Mouse (Mus musculus) liver, embryonic 15.5 days (tissue): ENCODE results near the gene Serpinb9b. TPM values are rescaled to one million over a fixed set of nuclear protein-coding genes. Genes with fewer than 3 reads are reported as not detected.
"Not testable (repeated sequence)": the region's sequence is repeated elsewhere in the genome, so short reads cannot be mapped to it uniquely, and the experiment has no call there.

Experiments
- ATAC-seq: fragments of 200-750 bp; cut with Nextera tagmentation; 2 replicates; pipeline ENCODE4 v1.8.0; 2017; ENCODE audit warnings: moderate number of reproducible peaks, mild to moderate bottlenecking, moderate library complexity; ENCODE audit not compliant: insufficient read depth
- H3K27ac ChIP-seq: fragments of 300-500 bp; sonication (generic); replicated peaks from 2 replicates; pipeline ENCODE4 v1.5.1; 2015; ENCODE audit warnings: mild to moderate bottlenecking, inconsistent platforms
- H3K27me3 ChIP-seq: fragments of 300-500 bp; sonication (generic); 2 replicates; pipeline ENCODE4 v1.6.1; 2015; ENCODE audit warnings: mild to moderate bottlenecking, inconsistent platforms
- H3K36me3 ChIP-seq: fragments of 300-500 bp; sonication (generic); replicated peaks from 2 replicates; pipeline ENCODE4 v1.6.1; 2015; ENCODE audit warnings: moderate library complexity, mild to moderate bottlenecking, inconsistent platforms
- H3K4me1 ChIP-seq: fragments of 300-500 bp; sonication (generic); replicated peaks from 2 replicates; pipeline ENCODE4 v1.6.1; 2015; ENCODE audit warnings: inconsistent platforms
- H3K4me2 ChIP-seq: fragments of 300-500 bp; sonication (generic); 2 replicates; pipeline ENCODE4 v1.6.1; 2015; ENCODE audit warnings: moderate library complexity, mild to moderate bottlenecking, inconsistent platforms
- H3K4me3 ChIP-seq: fragments of 300-500 bp; sonication (generic); replicated peaks from 2 replicates; pipeline ENCODE4 v1.5.1; 2015; ENCODE audit warnings: mild to moderate bottlenecking, inconsistent platforms
- H3K9ac ChIP-seq: fragments of 300-500 bp; sonication (generic); 2 replicates; pipeline ENCODE4 v1.6.1; 2015; ENCODE audit warnings: moderate library complexity, mild to moderate bottlenecking, inconsistent platforms
- H3K9me3 ChIP-seq: fragments of 300-500 bp; sonication (generic); replicated peaks from 2 replicates; pipeline ENCODE4 v1.6.1; 2016; ENCODE audit warnings: inconsistent platforms
- WGBS: fragments of 180-500 bp; shearing (Covaris S2); methylation state at CpG from one replicate; pipeline ENCODE4 v1.1.7; 2015; ENCODE audit warnings: mixed read lengths; ENCODE audit not compliant: insufficient replicate concordance; 5-methylcytosine and 5-hydroxymethylcytosine counted together
- polyA plus RNA-seq: library from polyadenylated mRNA; unstranded; fragments of >200 nt; fragmentation: Nextera tagmentation; extraction: Ambion mirVana; gene quantifications from 2 replicates; pipeline ENCODE4 v1.2.1, GENCODE M21; 2015

The Serpinb9b gene
- polyA plus RNA-seq, 1 experiment from 2014 or later: not detected

DNA sequence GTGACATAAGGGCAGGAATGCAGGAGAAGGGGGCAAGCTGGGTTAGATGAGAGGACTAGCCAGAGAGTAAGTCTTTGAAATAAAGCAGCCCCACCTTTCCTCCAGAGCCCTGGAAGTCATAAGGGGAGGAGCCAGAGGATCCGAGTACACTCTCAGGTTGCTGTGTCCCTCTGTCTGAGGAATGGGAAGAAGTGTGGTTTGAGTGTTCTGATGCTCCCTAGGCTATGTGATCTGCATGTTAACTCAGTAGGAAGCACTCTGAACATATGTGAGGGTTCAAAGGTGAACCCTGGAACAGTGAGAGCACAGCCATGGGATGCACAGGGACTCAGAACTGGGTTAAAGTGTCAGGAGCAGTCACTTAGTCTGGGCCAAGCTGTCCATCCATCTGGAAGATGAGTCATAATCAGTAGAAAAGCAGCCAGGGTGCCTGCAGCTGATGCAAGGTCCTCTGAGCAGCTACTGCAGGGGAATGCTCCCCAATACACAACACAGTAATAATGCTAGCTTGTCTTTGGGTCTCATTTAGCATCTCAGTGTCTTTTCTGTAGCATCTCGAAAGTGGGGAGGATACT is 21.6 kb upstream of the Serpinb9b start:
- Histone ChIP-seq H3K9ac (no peak overlapping the region), H3K4me1 (peaks cover 32% of the 10 kb centered on the region), H3K9me3 (no peaks in the 10 kb centered on the region), H3K4me3 (no peak overlapping the region), H3K4me2 (peak overlapping the region; percentile 87; the same call in 1 of the 2 replicates), H3K36me3 (no peaks in the 10 kb centered on the region), H3K27me3 (no peaks in the 10 kb centered on the region), H3K27ac (peak overlapping the region; percentile 91)
- ATAC-seq: no peak
- WGBS: 58% methylated on average over 2 of the region's 2 CpGs

DNA sequence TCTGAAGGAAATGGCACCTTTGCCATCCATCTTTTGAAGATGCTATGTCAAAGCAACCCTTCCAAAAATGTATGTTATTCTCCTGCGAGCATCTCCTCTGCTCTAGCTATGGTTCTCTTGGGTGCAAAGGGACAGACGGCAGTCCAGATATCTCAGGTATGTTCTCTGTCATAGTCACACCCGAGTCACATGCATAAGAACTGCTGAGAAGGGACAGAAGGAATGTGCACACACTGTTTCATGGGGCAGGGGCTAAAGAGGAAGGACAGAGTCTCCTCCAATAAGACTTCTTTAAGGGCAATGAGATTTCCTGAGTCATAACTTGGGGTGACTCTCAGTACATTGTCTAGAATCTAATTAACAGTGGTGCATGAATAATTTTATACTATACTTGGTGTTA is 20.7 kb upstream of the Serpinb9b start:
- H3K27me3 ChIP-seq: no peaks in the 10 kb centered on the region
- peaks cover 32% of the 10 kb centered on the region for H3K4me1 ChIP-seq
- no peak overlapping the region for H3K4me3 ChIP-seq
- no peak overlapping the region for H3K4me2 ChIP-seq
- no peaks in the 10 kb centered on the region for H3K9me3 ChIP-seq
- 72% methylated on average over 3 of the region's 3 CpGs for WGBS
- ATAC-seq: no peak
- no peak overlapping the region for H3K27ac ChIP-seq
- H3K36me3 ChIP-seq: no peaks in the 10 kb centered on the region
- no peak overlapping the region for H3K9ac ChIP-seq

DNA sequence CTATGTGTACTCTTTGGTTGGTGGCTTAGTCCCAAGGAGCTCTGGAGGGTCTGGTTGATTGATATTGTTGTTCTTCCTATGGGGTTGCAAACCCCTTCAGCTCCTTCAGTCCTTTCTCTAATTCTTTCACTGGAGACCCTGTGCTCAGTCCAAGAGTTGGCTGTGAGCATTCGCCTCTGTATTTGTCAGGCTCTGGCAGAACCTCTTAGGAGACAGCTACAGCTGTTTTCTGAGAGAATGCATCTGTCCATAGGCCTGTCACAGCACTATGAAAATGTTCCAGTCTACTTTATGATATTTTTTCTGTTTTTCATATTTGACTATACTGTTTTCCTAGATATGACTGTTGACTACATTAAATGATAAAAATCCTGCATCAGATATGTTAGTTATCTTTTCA is 14.8 kb upstream of the Serpinb9b start:
- Histone ChIP-seq H3K9ac (no peak overlapping the region), H3K36me3 (no peaks in the 10 kb centered on the region)
- WGBS: 69% methylated on average over 1 of the region's 1 CpGs

DNA sequence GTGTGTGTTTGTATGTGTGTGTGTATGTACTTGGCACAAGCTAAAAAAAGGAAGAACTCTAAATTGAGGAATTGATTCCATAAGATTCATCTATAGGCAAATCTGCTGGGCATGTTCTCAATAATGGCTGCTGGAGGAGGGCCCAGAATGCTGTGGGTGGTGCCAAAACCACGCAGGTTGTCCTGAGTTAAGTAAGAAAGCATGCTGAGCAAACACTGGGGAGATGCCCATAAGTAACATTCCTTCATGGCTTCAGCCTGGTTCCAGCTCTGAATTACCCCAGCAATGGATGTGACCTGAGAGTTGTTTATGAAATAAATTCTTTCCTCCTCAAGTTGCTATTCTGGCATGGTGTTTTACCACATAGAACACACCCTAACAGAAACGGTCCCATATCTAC is 13.9 kb upstream of the Serpinb9b start:
- H3K4me3 ChIP-seq: no peak overlapping the region
- H3K9me3 ChIP-seq: no peaks in the 10 kb centered on the region
- no peak overlapping the region for H3K27ac ChIP-seq
- 53% methylated on average over 2 of the region's 2 CpGs for WGBS
- H3K4me1 ChIP-seq: no peaks in the 10 kb centered on the region
- no peaks in the 10 kb centered on the region for H3K36me3 ChIP-seq
- H3K4me2 ChIP-seq: no peak overlapping the region
- H3K27me3 ChIP-seq: no peaks in the 10 kb centered on the region
- ATAC-seq: no peak
- no peak overlapping the region for H3K9ac ChIP-seq

More for the DNA sequence above, 14.8 kb upstream of the Serpinb9b start:
- no peak for ATAC-seq
- no peaks in the 10 kb centered on the region for H3K4me1 ChIP-seq
- no peak overlapping the region for H3K4me3 ChIP-seq
- H3K4me2 ChIP-seq: no peak overlapping the region
- H3K9me3 ChIP-seq: no peaks in the 10 kb centered on the region
- no peaks in the 10 kb centered on the region for H3K27me3 ChIP-seq
- H3K27ac ChIP-seq: no peak overlapping the region

DNA sequence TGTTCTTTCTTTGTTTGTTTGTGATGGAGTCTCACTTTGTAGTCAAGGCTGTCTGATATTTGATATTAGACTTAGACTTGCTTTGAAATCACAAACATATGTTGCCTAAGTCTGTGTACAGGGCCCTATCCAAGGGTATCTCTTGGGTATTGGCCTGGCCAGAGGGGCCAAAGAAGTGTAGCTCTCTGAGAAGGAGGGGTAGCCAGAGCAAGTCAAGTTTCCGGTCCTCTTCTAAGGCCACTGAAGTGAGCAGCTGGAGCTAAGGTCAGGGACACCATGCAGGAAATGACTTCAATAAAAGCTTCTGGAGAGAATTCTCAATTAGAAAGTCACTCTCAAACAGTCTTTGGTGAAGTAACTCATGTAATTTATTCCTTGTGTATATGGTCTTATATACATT is 4.8 kb upstream of the Serpinb9b start:
- WGBS: 88% methylated on average over 1 of the region's 1 CpGs
- H3K27me3 ChIP-seq: no peaks in the 10 kb centered on the region
- H3K4me3 ChIP-seq: no peak overlapping the region
- no peak for ATAC-seq
- H3K9me3 ChIP-seq: no peaks in the 10 kb centered on the region
- H3K36me3 ChIP-seq: no peaks in the 10 kb centered on the region
- no peak overlapping the region for H3K27ac ChIP-seq
- no peak overlapping the region for H3K4me2 ChIP-seq
- H3K9ac ChIP-seq: no peak overlapping the region
- 0 out of 2 replicates have a peak, but pooled peaks cover 2% of the 10 kb centered on the region for H3K4me1 ChIP-seq

DNA sequence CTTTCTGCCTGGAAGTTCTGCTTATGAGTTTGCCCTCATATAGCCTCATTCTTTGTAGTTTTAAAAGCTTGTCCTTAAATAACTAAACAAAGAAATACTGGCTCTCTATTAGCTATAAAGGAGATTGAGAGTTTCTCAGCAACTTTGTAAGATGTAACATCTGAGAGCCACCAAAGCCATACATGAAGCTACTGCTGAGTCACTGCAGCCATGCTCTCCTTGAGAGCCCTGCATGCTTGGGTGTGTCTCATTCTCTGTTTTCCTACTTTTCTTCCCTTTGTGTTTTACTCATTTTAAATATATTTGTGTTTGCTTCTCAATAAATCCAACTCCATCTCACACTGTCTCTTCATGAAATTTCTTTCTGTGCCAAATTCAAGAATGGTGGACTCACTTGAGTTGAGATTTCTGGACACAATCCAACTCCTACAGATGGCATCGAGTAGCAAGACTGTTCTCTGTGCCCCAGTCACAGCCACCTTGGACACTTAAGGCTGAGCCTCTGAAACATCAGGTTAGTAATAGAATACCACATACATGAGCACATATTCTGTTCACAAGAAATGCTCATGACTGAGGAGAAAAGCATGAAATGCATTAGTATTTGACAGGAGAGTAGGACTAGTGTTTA is 674 bp upstream of the Serpinb9b start:
- WGBS: 58% methylated on average over 1 of the region's 1 CpGs
- no peaks in the 10 kb centered on the region for H3K27me3 ChIP-seq
- no peak overlapping the region for H3K4me2 ChIP-seq
- no peaks in the 10 kb centered on the region for H3K9me3 ChIP-seq
- H3K36me3 ChIP-seq: no peaks in the 10 kb centered on the region
- no peak overlapping the region for H3K27ac ChIP-seq
- ATAC-seq: no peak
- no peak overlapping the region for H3K9ac ChIP-seq
- H3K4me3 ChIP-seq: no peak overlapping the region
- 0 out of 2 replicates have a peak, but pooled peaks cover 2% of the 10 kb centered on the region for H3K4me1 ChIP-seq

DNA sequence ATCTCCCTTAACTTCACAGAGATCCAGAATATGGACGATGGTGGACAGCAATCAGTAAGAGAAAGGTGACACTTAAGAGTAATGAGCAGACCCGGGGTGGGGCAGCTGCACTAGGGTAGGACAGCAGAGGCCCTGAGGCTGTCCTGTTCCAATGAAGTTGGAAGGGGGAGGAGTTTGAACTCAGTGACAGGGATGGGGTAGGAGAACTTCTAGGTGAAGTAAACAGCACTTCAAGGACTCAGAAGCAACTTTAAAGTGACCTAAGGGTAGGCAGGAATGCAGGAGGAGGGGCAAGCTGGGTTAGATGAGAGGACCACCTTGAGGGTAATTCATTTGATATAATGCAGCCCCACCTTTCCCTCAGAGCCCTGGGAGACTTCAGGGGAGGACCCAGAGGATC is 930 bp downstream of the Serpinb9b start:
- no peak for ATAC-seq
- H3K36me3 ChIP-seq: no peaks in the 10 kb centered on the region
- H3K9ac ChIP-seq: no peak overlapping the region
- WGBS: 36% methylated on average over 2 of the region's 2 CpGs
- H3K9me3 ChIP-seq: no peaks in the 10 kb centered on the region
- H3K4me3 ChIP-seq: no peak overlapping the region
- H3K27ac ChIP-seq: no peak overlapping the region
- no peaks in the 10 kb centered on the region for H3K27me3 ChIP-seq
- no peak overlapping the region for H3K4me2 ChIP-seq
- 0 out of 2 replicates have a peak, but pooled peaks cover 2% of the 10 kb centered on the region for H3K4me1 ChIP-seq

DNA sequence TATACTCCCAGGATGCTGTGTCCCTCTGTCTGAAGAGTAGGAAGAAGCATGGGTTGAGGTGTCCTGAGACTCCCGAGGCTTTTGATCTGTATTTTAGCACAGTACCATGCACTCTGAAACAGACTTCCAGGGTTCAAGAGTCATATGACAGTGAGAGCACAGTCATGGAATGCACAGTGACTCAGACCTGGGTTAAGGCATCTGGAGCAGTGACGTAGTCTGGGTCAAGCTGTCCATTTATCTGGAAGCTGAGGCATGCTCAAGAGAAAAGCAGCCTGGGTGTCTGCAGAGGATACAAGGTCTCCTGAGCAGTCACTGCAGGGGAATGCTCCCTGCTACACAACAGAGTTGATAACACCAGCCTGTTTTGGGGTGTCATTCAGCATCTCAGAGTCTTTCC is 1.3 kb downstream of the Serpinb9b start:
- Histone ChIP-seq H3K4me1 (0 out of 2 replicates have a peak, but pooled peaks cover 2% of the 10 kb centered on the region), H3K27ac (no peak overlapping the region), H3K36me3 (no peaks in the 10 kb centered on the region), H3K9me3 (no peaks in the 10 kb centered on the region), H3K27me3 (no peaks in the 10 kb centered on the region), H3K4me2 (no peak overlapping the region), H3K4me3 (no peak overlapping the region), H3K9ac (no peak overlapping the region)
- ATAC-seq: no peak
- 53% methylated on average over 2 of the region's 2 CpGs for whole genome bisulfite sequencing

DNA sequence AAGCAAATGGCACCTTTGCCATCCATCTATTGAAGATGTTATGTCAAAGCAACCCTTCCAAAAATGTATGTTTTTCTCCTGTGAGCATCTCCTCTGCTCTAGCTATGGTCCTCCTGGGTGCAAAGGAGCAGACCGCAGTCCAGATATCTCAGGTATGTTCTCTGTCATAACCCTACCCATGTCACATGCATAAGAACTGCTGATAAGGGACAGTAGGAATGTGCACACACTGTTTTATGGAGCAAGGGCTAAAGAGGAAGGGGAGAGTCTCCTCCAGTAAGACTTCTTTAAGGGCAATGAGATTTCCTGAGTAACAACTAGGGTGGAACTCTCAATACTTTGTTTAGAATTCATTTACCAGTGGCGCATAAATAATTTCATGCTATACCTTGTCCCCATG is 2.3 kb downstream of the Serpinb9b start:
- not testable (repeated sequence) for H3K4me3 ChIP-seq, H3K9ac ChIP-seq, H3K4me2 ChIP-seq, ATAC-seq, H3K36me3 ChIP-seq, H3K27ac ChIP-seq, H3K27me3 ChIP-seq, H3K9me3 ChIP-seq, H3K4me1 ChIP-seq
- 81% methylated on average over 2 of the region's 2 CpGs for WGBS

DNA sequence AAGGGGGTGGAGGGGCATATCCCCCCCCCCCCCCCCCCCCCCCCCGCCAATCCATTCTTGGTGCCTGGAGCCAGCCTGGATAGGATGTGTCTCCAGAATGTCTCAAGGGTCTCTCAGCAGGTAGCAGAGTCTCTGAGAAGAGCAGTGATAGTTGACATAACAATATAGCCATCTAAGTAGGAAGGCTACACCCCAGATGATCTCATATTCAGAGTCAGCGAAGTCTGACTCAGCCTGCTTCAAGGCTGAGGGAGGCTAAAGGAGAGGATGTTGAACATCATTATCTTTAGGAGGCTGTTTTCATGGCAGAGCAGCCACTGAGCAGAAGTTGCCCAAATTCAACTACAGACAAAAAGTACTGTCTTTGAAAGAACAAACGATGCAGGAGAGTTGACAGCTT is 3.1 kb downstream of the Serpinb9b start:
- Histone ChIP-seq H3K27me3 (no peaks in the 10 kb centered on the region), H3K4me2 (no peak overlapping the region), H3K9ac (no peak overlapping the region), H3K4me3 (no peak overlapping the region), H3K27ac (no peak overlapping the region), H3K9me3 (no peaks in the 10 kb centered on the region), H3K4me1 (0 out of 2 replicates have a peak, but pooled peaks cover 2% of the 10 kb centered on the region), H3K36me3 (no peaks in the 10 kb centered on the region)
- ATAC-seq: no peak
- WGBS: 78% methylated on average over 2 of the region's 3 CpGs

DNA sequence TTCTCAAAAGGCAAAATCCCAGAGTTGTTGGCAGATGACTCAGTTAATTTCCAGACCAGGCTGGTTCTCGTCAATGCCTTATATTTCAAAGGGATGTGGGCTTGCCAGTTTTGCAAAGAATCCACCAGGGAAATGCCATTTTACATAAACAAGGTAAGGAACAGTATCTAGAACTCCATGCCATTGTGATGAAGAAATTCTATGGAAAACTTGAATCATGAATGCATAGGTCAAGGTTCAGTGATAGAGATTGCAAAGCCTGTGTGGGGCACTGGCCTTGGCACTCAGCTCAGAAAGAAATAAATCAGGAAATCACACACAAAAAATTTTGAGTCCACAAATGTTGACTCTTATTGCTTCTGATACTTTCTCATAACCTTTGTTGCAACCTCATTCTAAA is 8.3 kb downstream of the Serpinb9b start:
- ATAC-seq: no peak
- Histone ChIP-seq H3K4me2 (no peak overlapping the region), H3K36me3 (no peaks in the 10 kb centered on the region), H3K4me3 (no peak overlapping the region), H3K27me3 (no peaks in the 10 kb centered on the region; the same call in 1 of the 2 replicates), H3K27ac (no peak overlapping the region), H3K4me1 (no peaks in the 10 kb centered on the region), H3K9ac (no peak overlapping the region), H3K9me3 (no peaks in the 10 kb centered on the region)
- 44% methylated on average over 1 of the region's 1 CpGs for WGBS

DNA sequence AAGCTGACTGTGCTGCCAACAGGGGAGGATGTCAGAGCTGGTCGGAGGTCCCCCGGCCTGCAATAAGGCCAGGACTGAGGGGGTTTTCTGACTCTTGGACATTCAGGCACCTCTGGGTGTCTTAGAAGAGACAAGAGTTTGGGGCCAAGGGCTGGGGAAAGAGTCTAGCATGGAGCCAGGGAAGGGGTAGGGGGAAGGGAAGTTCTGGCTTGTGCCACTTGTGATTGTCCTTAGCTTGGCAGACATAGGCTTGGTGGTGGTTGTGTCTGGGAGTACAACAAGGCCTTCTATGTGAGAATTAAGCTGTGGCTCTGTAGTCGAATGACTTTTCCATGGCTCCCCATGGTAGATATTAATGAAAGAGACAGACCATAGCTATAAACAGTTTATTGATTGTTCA is 16.3 kb downstream of the Serpinb9b start:
- Histone ChIP-seq H3K4me1 (peaks cover 5% of the 10 kb centered on the region), H3K27me3 (no peaks in the 10 kb centered on the region; the same call in 1 of the 2 replicates), H3K9me3 (no peaks in the 10 kb centered on the region), H3K27ac (no peak overlapping the region), H3K4me3 (no peak overlapping the region), H3K4me2 (no peak overlapping the region), H3K36me3 (no peaks in the 10 kb centered on the region), H3K9ac (no peak overlapping the region)
- ATAC-seq: no peak
- 73% methylated on average over 3 of the region's 3 CpGs for WGBS
